Mouse (Mus musculus): ENCODE measurements around the gene Rhno1.

GRCm38 (mm10) chr6:128318317-128318716 is 44.4 kb downstream of the Rhno1 start:
- no peak for TF ChIP-seq MAFK (IDR thresholded peaks at IDR 0.05; ENCODE audit: insufficient replicate concordance, low read length)
- TF ChIP-seq CTCF (conservative IDR thresholded peaks at IDR 0.05 in 1 of 2, IDR thresholded peaks at IDR 0.05 in 1 of 2; ENCODE audit: low read depth in 2 of 2, low read length in 2 of 2) = peak; percentile 50 to 82
- no peak for TF ChIP-seq NELFE (IDR thresholded peaks at IDR 0.05; ENCODE audit: low read depth, low read length)
- TF ChIP-seq GABPA (IDR thresholded peaks at IDR 0.05; ENCODE audit: insufficient replicate concordance, low read depth, low read length) = no peak
- no peak for TF ChIP-seq TBP (conservative IDR thresholded peaks at IDR 0.05; ENCODE audit: low read depth, low read length)
- no peak for TF ChIP-seq POLR2AphosphoS2 (IDR thresholded peaks at IDR 0.05; ENCODE audit: low read depth, low read length)
- TF ChIP-seq POLR2A (IDR thresholded peaks at IDR 0.05; ENCODE audit: low read depth, low read length) = no peak
- no peak for TF ChIP-seq MXI1 (IDR thresholded peaks at IDR 0.05; ENCODE audit: low read depth, low read length)
- no peak for TF ChIP-seq USF1 (IDR thresholded peaks at IDR 0.05; ENCODE audit: low read depth, low read length)
- no peak for TF ChIP-seq NRF1 (IDR thresholded peaks at IDR 0.05; ENCODE audit: low read depth, low read length)
- TF ChIP-seq SIN3A (IDR thresholded peaks at IDR 0.05; ENCODE audit: low read length) = no peak
- TF ChIP-seq MYC (IDR thresholded peaks at IDR 0.05; ENCODE audit: low read depth, low read length) = no peak
- no peak for TF ChIP-seq HCFC1 (IDR thresholded peaks at IDR 0.05; ENCODE audit: low read depth, low read length)
- no peak for TF ChIP-seq USF2 (conservative IDR thresholded peaks at IDR 0.05; ENCODE audit: low read depth, low read length)

Measured in CH12.LX (cell line).